Mouse (Mus musculus): ENCODE results near the gene Lat2. TPM values are rescaled to one million over a fixed set of nuclear protein-coding genes. Genes with fewer than 3 reads are reported as not detected.

Gene Lat2
- polyA plus RNA-seq, 1 experiment = 202 TPM

- Histone ChIP-seq H3K27ac (ENCODE audit: insufficient read depth, low read depth, low read length) (peak within 1 kb of the TSS; percentile 79), H3K4me3 (ENCODE audit: insufficient read depth, low read length) (peak within 1 kb of the TSS; percentile 99)
- TF ChIP-seq CTCF (IDR thresholded peaks at IDR 0.05; ENCODE audit: low read depth, low read length) (no peak), POLR2A (IDR thresholded peaks at IDR 0.05; ENCODE audit: borderline replicate concordance, low read depth, low read length) (no peak)
Measured at GRCm38 (mm10) chr5:134639269-134639682, 24.5 kb upstream of the Lat2 start, which contains the start of gene Eif4h. Gene Eif4h, minus strand, starts transcription at chr5:134639490.

GRCm38 (mm10) chr5:134638461-134639268, 23.8 kb upstream of the Lat2 start:
- peak overlapping the region; percentile 99 for H3K4me3 ChIP-seq (ENCODE audit: insufficient read depth, low read length)
- peak overlapping the region; percentile 79 for H3K27ac ChIP-seq (ENCODE audit: insufficient read depth, low read depth, low read length)
- TF ChIP-seq CTCF (IDR thresholded peaks at IDR 0.05; ENCODE audit: low read depth, low read length) (no peak), POLR2A (IDR thresholded peaks at IDR 0.05; ENCODE audit: borderline replicate concordance, low read depth, low read length) (no peak)
- H3K4me1 ChIP-seq (ENCODE audit: control insufficient read depth, insufficient read depth, low read length) = peaks cover 10% of the 10 kb centered on the region

More at GRCm38 (mm10) chr5:134639269-134639682, 24.5 kb upstream of the Lat2 start, which contains the start of gene Eif4h:
- peaks cover 12% of the 10 kb centered on the region for H3K4me1 ChIP-seq (ENCODE audit: control insufficient read depth, insufficient read depth, low read length)

GRCm38 (mm10) chr5:134637820-134638367, 23.1 kb upstream of the Lat2 start:
- Histone ChIP-seq H3K4me1 (ENCODE audit: control insufficient read depth, insufficient read depth, low read length) (peaks cover 13% of the 10 kb centered on the region), H3K4me3 (ENCODE audit: insufficient read depth, low read length) (peak overlapping the region; percentile 99), H3K27ac (ENCODE audit: insufficient read depth, low read depth, low read length) (peak overlapping the region; percentile 79)
- no peak for TF ChIP-seq POLR2A (IDR thresholded peaks at IDR 0.05; ENCODE audit: borderline replicate concordance, low read depth, low read length)
- no peak for TF ChIP-seq CTCF (IDR thresholded peaks at IDR 0.05; ENCODE audit: low read depth, low read length)

GRCm38 (mm10) chr5:134632841-134633240, 18.0 kb upstream of the Lat2 start:
- no peak overlapping the region for H3K4me3 ChIP-seq (ENCODE audit: insufficient read depth, low read length)
- peaks cover 14% of the 10 kb centered on the region for H3K4me1 ChIP-seq (ENCODE audit: control insufficient read depth, insufficient read depth, low read length)
- TF ChIP-seq CTCF (IDR thresholded peaks at IDR 0.05; ENCODE audit: low read depth, low read length) = no peak
- no peak for TF ChIP-seq POLR2A (IDR thresholded peaks at IDR 0.05; ENCODE audit: borderline replicate concordance, low read depth, low read length)
- no peak overlapping the region for H3K27ac ChIP-seq (ENCODE audit: insufficient read depth, low read depth, low read length)

GRCm38 (mm10) chr5:134630835-134631234, 16.0 kb upstream of the Lat2 start:
- no peak overlapping the region for H3K27ac ChIP-seq (ENCODE audit: insufficient read depth, low read depth, low read length)
- H3K4me3 ChIP-seq (ENCODE audit: insufficient read depth, low read length) = no peak overlapping the region
- TF ChIP-seq CTCF (IDR thresholded peaks at IDR 0.05; ENCODE audit: low read depth, low read length) (no peak), POLR2A (IDR thresholded peaks at IDR 0.05; ENCODE audit: borderline replicate concordance, low read depth, low read length) (no peak)
- peaks cover 14% of the 10 kb centered on the region for H3K4me1 ChIP-seq (ENCODE audit: control insufficient read depth, insufficient read depth, low read length)

GRCm38 (mm10) chr5:134629508-134629907, 14.7 kb upstream of the Lat2 start:
- TF ChIP-seq CTCF (IDR thresholded peaks at IDR 0.05; ENCODE audit: low read depth, low read length) (no peak), POLR2A (IDR thresholded peaks at IDR 0.05; ENCODE audit: borderline replicate concordance, low read depth, low read length) (no peak)
- no peak overlapping the region for H3K27ac ChIP-seq (ENCODE audit: insufficient read depth, low read depth, low read length)

GRCm38 (mm10) chr5:134622069-134622468, 7.2 kb upstream of the Lat2 start:
- 0 out of 2 replicates have a peak, but pooled peaks cover 3% of the 10 kb centered on the region for H3K4me1 ChIP-seq (ENCODE audit: control insufficient read depth, insufficient read depth, low read length)
- no peak overlapping the region for H3K27ac ChIP-seq (ENCODE audit: insufficient read depth, low read depth, low read length)
- TF ChIP-seq POLR2A (IDR thresholded peaks at IDR 0.05; ENCODE audit: borderline replicate concordance, low read depth, low read length) (no peak), CTCF (IDR thresholded peaks at IDR 0.05; ENCODE audit: low read depth, low read length) (no peak)
- no peak overlapping the region for H3K4me3 ChIP-seq (ENCODE audit: insufficient read depth, low read length)

More at GRCm38 (mm10) chr5:134629508-134629907, 14.7 kb upstream of the Lat2 start:
- Histone ChIP-seq H3K4me1 (ENCODE audit: control insufficient read depth, insufficient read depth, low read length) (peaks cover 14% of the 10 kb centered on the region), H3K4me3 (ENCODE audit: insufficient read depth, low read length) (no peak overlapping the region)

GRCm38 (mm10) chr5:134621099-134621640, 6.3 kb upstream of the Lat2 start:
- TF ChIP-seq CTCF (IDR thresholded peaks at IDR 0.05; ENCODE audit: low read depth, low read length) (no peak), POLR2A (IDR thresholded peaks at IDR 0.05; ENCODE audit: borderline replicate concordance, low read depth, low read length) (no peak)
- no peak overlapping the region for H3K27ac ChIP-seq (ENCODE audit: insufficient read depth, low read depth, low read length)
- H3K4me3 ChIP-seq (ENCODE audit: insufficient read depth, low read length) = no peak overlapping the region
- peaks cover 3% of the 10 kb centered on the region; the same call in 1 of the 2 replicates for H3K4me1 ChIP-seq (ENCODE audit: control insufficient read depth, insufficient read depth, low read length)

- no peak for TF ChIP-seq POLR2A (IDR thresholded peaks at IDR 0.05; ENCODE audit: borderline replicate concordance, low read depth, low read length)
- TF ChIP-seq CTCF (IDR thresholded peaks at IDR 0.05; ENCODE audit: low read depth, low read length) = no peak
- H3K4me1 ChIP-seq (ENCODE audit: control insufficient read depth, insufficient read depth, low read length) = peaks cover 10% of the 10 kb centered on the region
- no peak overlapping the region for H3K27ac ChIP-seq (ENCODE audit: insufficient read depth, low read depth, low read length)
- H3K4me3 ChIP-seq (ENCODE audit: insufficient read depth, low read length) = no peak overlapping the region
Measured at GRCm38 (mm10) chr5:134620457-134620856, 5.6 kb upstream of the Lat2 start.

- TF ChIP-seq CTCF (IDR thresholded peaks at IDR 0.05; ENCODE audit: low read depth, low read length) (peak; percentile 90), POLR2A (IDR thresholded peaks at IDR 0.05; ENCODE audit: borderline replicate concordance, low read depth, low read length) (no peak)
- no peak overlapping the region for H3K27ac ChIP-seq (ENCODE audit: insufficient read depth, low read depth, low read length)
- H3K4me3 ChIP-seq (ENCODE audit: insufficient read depth, low read length) = no peak overlapping the region
- H3K4me1 ChIP-seq (ENCODE audit: control insufficient read depth, insufficient read depth, low read length) = peaks cover 37% of the 10 kb centered on the region
Measured at GRCm38 (mm10) chr5:134617071-134617470, 2.2 kb upstream of the Lat2 start.

Measured in bone marrow macrophage, adult 2 months (primary cell).